Mouse (Mus musculus): Measurements from ENCODE around the gene Gm39115. TPM values are rescaled to one million over a fixed set of nuclear protein-coding genes. Genes with fewer than 3 reads are reported as not detected.
A peak's percentile ranks its signal among the peaks of the same experiment; 100 is the strongest.
"Not testable (repeated sequence)": the region's sequence is repeated elsewhere in the genome, so short reads cannot be mapped to it uniquely, and the experiment has no call there.

The Gm39115 gene
- total RNA-seq (2015) (not detected in 2 replicates), total RNA-seq (2017) (not detected in 2 replicates)

DNA sequence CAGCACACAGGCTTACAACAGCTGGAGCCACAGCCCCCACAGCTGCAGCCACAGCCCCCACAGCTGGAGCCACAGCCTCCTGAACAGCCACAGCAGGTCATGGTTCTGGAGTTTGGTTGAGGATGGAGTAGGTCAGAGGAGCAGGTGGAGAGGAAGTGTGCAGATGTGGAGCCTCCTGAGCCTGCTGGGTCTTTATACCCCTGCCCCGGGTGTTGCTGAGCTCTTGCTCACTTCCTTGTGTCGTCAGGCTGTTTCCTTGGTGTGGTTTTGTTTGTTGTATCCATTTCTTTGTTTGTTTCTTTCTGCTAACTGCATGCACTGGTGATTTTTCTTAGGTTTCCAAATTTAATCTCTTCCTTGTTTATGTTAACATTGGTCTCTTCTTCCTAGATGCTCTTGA is at the start of gene Gm39115:
Gene Gm39115, minus strand, starts transcription at position 101 of the 400 bp plus-strand sequence.
- ATAC-seq (replicated peaks; ENCODE audit: poor library complexity): not testable (repeated sequence)

DNA sequence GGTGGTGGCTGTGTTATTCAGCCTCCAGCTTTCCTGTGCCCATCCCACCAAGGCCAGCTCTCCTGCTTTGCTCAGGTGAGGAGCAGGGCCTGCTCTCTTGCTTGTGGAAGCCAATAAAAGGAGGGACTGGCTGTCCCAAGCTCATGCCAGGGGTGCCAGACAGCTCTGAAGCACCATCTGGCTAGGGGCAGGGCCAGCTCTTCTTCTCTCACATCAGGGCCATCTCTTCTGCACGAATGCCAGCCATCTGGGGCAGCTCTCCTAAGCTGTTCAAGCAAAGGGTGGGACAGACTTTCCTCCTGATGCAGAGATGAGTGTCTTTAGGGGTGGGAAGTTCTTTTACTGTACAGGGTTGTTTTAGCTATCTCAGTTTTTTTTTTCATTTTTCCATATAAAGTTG is 45.2 kb upstream of the Gm39115 start:
- ATAC-seq (replicated peaks; ENCODE audit: poor library complexity): no peak

DNA sequence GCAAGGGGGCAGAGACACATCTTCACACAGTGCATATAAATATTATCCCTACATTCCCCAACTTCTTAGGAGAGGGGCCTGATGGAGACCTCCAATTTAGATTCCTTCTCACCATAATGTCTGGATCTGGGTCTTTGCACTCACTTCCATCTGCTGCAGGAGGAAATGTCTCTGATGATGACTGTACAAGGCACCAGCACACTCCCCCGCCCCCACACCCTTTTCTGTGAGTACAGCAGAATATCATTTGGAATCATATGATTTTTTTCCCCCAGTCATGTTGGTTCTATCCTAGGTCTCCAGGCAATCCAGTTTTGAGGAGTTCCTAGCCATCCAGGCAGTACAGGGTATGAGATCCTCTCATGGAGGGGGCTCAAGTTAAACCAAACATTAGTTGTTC is 42.9 kb upstream of the Gm39115 start:
- ATAC-seq (replicated peaks; ENCODE audit: poor library complexity): no peak

DNA sequence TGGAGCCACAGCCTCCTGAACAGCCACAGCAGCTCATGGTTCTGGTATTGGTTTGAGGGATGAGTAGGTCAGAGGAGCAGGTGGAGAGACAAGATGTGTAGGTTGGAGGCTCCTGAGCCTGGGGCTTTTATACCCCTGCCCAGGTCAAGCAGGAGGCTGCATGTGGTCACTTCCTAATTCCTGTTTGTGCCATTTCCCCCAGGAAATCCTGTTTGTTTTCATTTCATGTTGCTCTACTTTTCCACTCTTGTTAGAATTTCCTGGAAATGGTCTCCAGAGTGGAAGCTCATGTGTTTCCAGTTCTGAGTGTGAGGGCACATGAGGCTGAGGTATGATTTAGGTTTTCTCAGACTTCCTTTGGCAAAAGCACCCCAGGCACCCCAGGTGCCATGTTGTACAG is 40.1 kb upstream of the Gm39115 start, which contains the start of gene Krtap5-2:
Gene Krtap5-2, minus strand, starts transcription at position 101 of the 400 bp plus-strand sequence.
- ATAC-seq (replicated peaks; ENCODE audit: poor library complexity): not testable (repeated sequence)

DNA sequence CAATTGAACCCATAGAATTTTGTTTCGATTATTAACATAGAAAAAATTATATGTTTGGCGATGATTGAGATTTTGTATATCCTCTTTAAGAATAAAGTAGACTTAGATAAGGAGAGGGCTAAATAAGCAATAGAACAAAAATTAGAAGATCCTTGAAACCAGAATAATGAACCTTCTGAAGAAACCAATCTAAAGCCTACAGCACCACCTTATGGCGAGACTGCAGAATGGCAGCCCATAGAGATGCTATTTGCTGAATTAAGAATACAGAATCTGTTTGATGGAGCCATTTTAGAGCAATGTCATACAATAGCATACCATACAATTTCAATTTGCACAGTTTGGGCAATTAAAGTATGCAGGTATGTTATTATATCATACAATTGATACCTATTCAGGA is 34.0 kb upstream of the Gm39115 start:
- ATAC-seq (replicated peaks; ENCODE audit: poor library complexity): peak; percentile 76

DNA sequence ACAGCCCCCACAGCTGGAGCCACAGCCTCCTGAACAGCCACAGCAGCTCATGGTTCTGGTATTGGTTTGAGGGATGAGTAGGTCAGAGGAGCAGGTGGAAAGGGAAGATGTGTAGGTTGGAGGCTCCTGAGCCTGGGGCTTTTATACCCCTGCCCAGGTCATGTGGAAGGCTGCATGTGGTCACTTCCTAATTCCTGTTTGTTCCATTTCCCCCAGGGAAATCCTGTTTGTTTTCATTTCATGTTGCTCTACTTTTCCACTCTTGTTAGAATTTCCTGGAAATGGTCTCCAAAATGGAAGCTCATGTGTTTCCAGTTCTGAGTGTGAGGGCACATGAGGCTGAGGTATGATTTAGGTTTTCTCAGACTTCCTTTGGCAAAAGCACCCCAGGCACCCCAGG is 29.8 kb upstream of the Gm39115 start, which contains the start of gene Gm4553:
Gene Gm4553, minus strand, starts transcription at position 101 of the 400 bp plus-strand sequence.
- ATAC-seq (replicated peaks; ENCODE audit: poor library complexity): not testable (repeated sequence)

DNA sequence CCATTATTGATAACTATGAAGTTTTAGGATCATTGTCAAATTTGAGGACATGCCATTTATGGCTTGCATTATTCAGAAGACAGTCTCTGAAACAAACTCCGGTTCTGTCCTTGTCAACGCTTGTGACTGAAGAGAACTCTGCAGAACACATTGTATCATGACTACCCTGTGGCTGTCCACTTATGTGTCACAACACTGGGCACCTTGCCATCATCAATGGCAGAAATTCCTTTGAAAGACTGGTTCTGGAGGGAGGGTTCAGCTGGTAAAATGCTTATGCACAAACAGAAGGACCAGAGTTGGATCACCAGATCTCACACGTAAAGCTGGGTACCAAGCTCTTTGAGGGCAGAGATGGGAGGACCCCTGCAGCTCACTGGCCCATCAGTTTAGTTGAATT is 23.5 kb upstream of the Gm39115 start:
- no peak for ATAC-seq (replicated peaks; ENCODE audit: poor library complexity)

DNA sequence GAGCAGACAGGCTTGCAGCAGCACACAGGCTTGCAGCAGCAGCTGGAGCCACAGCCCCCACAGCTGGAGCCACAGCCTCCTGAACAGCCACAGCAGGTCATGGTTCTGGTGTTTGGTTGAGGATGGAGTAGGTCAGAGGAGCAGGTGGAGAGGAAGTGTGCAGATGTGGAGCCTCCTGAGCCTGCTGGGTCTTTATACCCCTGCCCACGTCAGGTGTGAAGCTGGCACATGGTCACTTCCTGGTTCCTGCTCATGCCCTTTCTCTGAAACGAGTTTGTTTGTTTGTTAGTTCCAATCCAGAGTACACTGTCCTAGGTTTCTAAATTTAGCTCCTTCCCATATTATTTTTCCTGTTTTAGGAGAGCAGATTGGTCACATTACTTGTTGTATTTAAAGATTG is 21.2 kb upstream of the Gm39115 start, which contains the start of gene Gm29735:
Gene Gm29735, minus strand, starts transcription at position 101 of the 400 bp plus-strand sequence.
- ATAC-seq (replicated peaks; ENCODE audit: poor library complexity): not testable (repeated sequence)

DNA sequence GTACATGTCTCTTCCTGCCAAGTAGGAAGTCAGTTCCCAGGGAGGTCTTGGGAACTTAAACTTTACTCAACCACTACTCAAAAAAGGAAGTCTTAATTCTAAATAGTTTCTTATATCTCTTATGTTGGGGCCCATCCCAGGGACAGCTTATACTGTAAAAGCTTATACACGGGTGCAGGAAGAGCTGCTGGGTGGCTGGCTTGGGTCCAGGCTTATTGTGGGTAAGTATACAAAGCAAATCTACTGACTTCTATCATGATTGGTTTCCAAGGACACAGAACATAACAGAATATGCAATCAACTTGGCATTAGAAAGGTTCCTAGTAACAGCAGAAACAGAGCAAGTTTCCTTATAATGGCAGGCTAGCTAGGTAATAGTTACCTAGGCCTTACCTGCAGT is 19.5 kb upstream of the Gm39115 start:
- no peak for ATAC-seq (replicated peaks; ENCODE audit: poor library complexity)

DNA sequence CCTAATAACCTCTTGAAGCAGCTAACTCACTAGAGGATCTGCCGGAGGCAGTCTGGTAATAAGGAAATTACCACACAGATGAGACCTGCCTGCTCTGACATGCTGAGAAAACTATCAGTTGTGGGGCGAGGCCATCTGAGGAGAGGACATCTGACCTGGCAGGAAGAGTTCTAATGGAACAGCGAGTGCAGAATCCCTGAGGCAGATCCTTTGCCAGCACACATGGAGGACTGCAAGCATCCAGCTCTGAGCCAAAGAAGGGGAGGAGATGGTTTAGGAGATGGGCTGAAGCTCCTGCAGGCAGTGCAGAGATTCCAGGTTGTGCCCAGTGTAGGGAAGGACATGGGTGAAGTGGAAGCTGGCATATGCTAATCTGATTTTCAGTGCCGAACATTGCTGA is 16.4 kb upstream of the Gm39115 start:
- no peak for ATAC-seq (replicated peaks; ENCODE audit: poor library complexity)

DNA sequence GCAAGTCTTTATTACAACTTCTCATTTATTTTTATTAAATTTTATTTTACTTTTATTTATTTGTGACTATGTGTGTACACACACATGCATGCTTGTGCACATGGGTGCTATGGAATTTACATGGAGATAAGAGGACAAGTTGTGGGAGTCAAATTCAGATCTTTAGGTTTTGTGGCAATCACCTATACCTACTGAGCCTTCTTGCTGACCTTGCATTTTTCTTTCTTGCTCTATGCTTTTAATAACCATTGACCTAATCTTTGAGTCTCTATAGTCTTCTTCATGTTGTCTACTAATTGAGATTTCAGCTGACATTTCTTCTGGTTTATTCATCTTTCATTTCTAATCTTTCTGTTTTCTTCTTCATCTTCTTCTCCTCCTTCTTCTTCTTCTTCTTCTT is 12.8 kb upstream of the Gm39115 start:
- ATAC-seq (replicated peaks; ENCODE audit: poor library complexity): no peak

DNA sequence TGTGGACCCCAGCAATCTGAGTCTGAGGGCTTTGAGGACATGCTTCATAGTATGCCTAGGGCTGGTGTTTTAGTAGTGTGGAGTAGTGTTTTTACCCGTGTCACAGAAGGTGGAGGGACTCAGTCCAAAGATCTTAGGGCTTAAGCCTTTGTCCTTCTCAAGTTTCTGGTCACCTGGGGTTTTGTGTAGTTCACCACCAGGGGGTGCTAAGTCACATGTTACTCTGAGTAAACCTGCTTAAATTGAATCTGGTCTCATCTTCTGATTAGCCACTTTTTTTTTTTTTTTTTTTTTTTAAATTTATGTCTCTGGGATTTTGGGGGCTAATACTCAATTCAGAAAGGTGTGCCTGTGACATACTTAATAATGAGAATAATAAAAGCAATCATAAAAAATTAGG is 10.2 kb upstream of the Gm39115 start:
- ATAC-seq (replicated peaks; ENCODE audit: poor library complexity): peak; percentile 55; the same call in 1 of the 2 replicates

DNA sequence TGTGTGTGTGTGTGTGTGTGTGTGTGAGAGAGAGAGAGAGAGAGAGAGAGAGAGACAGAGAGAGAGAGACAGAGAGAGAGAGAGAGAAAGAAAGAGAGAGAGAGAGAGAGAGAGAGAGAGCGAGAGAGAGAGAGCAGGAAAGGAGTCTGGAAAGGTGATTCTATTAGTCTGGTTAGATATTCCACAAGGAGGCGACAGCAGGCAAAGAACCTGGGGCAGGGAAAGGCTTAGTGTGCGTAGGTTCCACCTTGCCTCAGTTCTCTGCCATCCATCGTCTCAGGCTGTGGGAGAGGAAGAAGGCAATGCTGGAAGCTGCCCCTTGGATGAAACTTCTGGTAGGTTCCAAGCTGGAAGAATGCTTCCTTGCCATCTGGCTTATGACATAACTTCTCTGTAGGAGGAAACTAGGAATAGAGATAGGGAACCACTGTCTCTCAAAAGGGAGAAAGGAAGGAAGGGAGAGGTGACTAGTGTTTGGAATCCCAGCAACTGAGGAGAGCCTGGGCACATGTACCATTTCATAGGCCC is 9.6 kb upstream of the Gm39115 start:
- no peak for ATAC-seq (replicated peaks; ENCODE audit: poor library complexity)

DNA sequence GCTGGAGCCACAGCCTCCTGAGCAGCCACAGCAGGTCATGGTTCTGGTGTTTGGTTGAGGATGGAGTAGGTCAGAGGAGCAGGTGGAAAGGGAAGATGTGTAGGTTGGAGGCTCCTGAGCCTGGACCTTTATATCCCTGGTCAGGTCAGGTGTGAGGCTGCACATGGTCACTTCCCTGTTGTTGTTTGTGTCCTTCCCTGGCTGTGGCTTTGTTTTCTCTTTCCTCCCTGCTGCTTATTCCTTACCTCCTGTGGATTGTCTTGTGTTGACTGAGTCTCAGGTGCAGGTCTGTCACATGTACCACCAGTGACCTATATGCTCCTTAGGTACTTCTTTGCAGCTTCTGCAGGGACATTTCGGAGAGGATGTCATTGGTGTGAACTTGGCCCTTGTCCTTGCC is 8.7 kb upstream of the Gm39115 start, which contains the start of gene Gm45337:
Gene Gm45337, minus strand, starts transcription at position 101 of the 400 bp plus-strand sequence.
- no peak for ATAC-seq (replicated peaks; ENCODE audit: poor library complexity)

DNA sequence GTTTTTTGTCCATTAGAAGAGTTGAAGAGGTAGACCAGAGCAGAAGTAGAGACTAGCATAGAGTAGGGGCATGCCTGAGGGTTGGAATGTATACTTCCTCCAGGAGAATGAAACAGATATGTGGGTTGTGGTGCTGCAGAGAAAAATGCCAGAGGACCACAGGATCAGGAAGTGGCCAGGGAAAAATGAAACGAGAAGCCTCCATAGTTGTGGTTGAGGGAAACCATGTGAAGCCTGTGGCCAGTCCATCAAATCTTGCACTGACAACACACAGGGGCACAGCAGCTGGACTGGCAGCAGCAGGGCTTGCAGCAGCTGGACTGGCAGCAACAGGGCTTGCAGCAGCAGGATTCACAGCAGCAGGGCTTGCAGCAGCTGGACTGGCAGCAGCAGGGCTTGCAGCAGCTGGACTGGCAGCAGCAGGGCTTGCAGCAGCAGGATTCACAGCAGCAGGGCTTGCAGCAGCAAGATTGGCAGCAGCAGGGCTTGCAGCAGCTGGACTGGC is 7.7 kb upstream of the Gm39115 start:
- peak; percentile 29; the same call in 1 of the 2 replicates for ATAC-seq (replicated peaks; ENCODE audit: poor library complexity)

DNA sequence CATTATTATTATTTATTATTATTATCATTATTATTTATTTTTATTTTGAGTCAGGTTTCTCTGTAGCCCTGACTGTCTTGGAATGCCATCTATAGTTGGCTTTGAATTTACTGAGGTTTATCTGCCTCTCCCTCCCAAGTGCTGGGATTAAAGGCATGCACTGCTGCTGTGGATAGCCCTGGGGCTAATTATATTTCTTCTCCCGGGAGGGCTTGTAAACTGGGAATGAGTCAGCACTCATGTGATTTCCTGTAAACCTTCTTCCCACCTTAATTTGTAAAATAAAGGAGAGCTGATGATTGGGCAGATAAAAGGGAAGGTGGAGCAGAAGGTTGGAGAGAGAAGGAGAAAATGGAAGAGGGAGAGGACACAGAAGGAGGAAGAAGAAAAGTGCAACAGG is 4.9 kb upstream of the Gm39115 start:
- ATAC-seq (replicated peaks; ENCODE audit: poor library complexity): no peak

DNA sequence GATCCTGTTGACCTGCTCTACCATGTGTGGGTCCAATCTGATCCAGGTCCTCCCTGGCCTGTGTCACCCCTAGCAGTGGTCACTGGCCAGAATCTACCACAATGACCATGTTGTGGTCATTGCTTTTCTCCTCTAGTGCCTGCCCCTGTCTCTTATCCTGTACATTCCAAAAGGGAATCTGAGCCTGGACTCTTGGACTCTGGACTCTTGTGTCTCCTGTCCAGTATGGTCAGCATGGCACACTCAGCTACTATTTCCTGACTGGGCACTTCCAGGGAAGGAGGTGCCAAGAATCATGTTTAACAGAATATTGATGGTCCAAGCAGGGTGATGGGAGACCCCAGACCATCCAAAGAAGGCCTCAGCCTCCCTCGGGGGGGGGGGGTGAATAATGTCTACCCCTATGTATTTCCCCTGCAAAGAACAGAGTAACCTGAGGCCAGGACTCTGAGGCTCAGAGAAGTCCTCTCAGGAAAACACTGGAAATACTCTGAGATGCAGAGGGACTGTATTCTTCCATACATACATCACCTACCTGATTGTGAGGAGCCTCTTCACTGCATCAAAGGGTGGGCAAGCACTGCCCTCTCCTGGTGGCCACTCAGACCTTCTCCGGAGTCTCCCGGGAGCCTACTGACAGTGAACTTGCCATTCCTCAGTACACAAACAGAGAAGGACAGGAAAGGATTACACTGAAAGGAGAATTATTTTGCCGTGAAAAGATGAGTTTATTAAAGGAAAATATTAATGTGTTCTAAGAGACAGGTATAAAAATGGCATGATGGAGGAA is 1.4 kb downstream of the Gm39115 start:
- ATAC-seq (replicated peaks; ENCODE audit: poor library complexity): no peak

DNA sequence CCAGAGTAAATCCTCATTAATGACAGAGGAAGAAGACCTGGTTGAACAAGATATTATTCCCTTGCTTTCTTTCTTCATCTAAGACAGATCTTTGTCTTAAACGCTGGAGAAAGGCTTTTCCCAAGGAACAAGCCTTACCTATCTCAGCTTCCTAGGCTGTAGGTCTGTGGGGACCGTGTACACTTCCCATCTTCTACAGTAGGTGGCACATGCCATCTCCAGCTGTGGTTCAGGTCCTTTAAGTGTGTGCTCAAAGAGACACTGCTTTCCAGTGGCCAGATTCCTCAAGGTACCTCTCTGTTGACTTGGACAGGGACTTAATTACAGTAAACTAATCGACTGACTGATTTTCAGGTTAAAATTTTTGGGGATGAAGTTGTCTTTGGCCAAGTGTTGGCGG is 7.0 kb downstream of the Gm39115 start:
- no peak for ATAC-seq (replicated peaks; ENCODE audit: poor library complexity)

DNA sequence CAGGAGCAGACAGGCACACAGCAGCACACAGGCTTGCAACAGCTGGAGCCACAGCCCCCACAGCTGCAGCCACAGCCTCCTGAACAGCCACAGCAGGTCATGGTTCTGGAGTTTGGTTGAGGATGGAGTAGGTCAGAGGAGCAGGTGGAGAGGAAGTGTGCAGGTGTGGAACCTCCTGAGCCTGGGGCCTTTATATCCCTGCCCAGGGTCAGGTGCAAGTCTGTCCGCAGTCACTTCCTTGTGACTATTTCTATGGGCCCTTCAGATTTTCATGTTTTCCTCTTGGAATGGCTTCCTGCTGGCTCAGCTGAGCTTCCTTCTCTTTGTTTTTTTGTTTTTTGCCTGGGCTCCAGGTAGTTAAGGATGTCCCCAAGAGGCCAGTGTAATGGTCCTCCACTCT is 15.2 kb downstream of the Gm39115 start, which contains the start of gene Gm45618:
Gene Gm45618, minus strand, starts transcription at position 101 of the 400 bp plus-strand sequence.
- ATAC-seq (replicated peaks; ENCODE audit: poor library complexity): not testable (repeated sequence)

DNA sequence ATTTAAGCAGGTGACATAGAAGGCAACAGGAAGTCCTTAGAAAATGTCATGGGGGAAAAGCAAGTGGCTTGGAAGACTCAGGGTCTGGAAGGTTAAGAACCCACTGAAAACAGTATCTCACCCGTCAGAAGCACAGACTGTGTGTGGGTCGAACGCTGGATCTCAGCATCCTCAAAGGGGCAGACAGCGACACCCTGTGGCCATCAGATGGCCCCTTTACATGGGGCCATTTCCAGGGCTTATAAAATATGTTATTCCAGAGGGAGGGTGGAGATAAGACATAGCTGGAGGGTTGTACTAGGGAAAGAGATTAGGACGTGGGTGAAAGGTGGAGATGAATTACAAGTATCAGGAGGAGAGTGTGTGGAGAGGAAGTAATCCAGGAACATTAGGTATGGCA is 16.2 kb downstream of the Gm39115 start:
- peak; percentile 64 for ATAC-seq (replicated peaks; ENCODE audit: poor library complexity)

DNA sequence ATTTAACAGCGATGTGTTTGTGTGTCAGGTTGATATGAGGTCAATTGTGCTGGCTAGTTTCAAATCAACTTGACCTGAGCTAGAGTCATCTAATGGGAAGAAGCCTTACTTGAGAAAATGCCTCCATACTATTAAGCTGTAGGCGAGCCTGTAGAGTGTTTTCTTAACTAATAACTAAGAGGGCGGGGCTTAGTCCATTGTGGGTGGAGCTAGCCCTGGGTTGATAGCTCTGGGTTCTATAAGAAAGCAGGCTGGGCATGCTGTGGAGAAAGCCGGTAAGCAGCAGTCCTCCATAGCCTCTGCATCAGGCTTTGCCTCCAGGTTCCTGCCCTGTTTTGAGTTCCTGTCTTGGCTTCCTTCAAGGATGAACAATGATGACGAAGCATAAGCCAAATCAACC is 31.1 kb downstream of the Gm39115 start:
- ATAC-seq (replicated peaks; ENCODE audit: poor library complexity): no peak

DNA sequence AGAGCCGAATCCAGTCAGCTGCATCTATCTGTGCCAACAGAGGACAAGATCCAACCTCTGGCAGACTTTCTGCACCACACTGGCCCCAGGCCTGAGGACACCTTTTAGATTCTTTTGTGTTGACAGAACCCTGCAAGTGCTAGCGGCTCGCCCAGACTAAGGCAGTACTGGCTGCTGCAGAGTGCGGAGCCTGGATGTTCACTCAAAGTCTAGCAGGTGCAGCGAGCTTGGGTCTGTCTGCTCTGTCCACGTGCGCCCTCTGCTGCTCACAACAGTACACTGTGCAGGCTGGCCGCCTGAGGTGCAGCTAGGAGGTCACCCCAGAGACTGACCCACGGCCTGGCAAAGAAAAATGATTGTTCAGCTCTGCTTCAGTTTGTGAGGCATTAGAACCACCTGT is 38.1 kb downstream of the Gm39115 start:
- peak; percentile 82 for ATAC-seq (replicated peaks; ENCODE audit: poor library complexity)
